Mouse (Mus musculus) ES-Bruce4 (cell line): ENCODE measurements around the gene Eif2s1.

ENCODE experiments used
- CTCF ChIP-seq: IDR thresholded peaks from one replicate; pipeline ENCODE4 v1.8.1; 2011; ENCODE audit warnings: low read depth, low read length
- EP300 ChIP-seq: IDR thresholded peaks from 2 replicates; pipeline ENCODE4 v1.6.1; 2011; ENCODE audit warnings: low read depth, low read length; ENCODE audit not compliant: insufficient read depth

GRCm38 (mm10) chr12:78839906-78840305 is 21.7 kb upstream of the Eif2s1 start:
- TF ChIP-seq CTCF (no peak), EP300 (no peak)
